Mouse (Mus musculus) left cerebral cortex, adult 18-20 months (tissue): ENCODE data around the gene 0610037L13Rik. TPM values are rescaled to one million over a fixed set of nuclear protein-coding genes. Genes with fewer than 3 reads are reported as not detected.

Experiments used
- DNase-seq, 2 experiments: peaks; one replicate each; pipeline ENCODE4 v3.0.0; 2021 to 2022; ENCODE audit warnings: low spot score in 2 of 2, mixed read lengths in 1 of 2
- long read RNA-seq, 2 experiments: library from polyadenylated mRNA; stranded (forward); transcript quantifications; one replicate each; pipeline ENCODE4 v2.0.0; 2021
- total RNA-seq, 2 experiments: library from RNA; stranded (reverse); gene quantifications; 2 replicates each; pipeline ENCODE4 v1.2.3; 2021

0610037L13Rik gene
- 10 to 100 TPM; 61.8 to 63.7 TPM for total RNA-seq
- long read RNA-seq, experiment 1, transcript 0610037L13Rik-206 (7 exons, 835 nt), result minor isoform, 16 of 56 reads
- long read RNA-seq, experiment 1, transcript 0610037L13Rik-212 (8 exons, 2,997 nt), result major isoform, 17 of 56 reads
- long read RNA-seq, experiment 1, transcript 0610037L13Rik-207 (7 exons, 1,551 nt), result minor isoform, 9 of 56 reads
- long read RNA-seq, experiment 1, partial matches to known transcripts, result 4 of 56 reads
- long read RNA-seq, experiment 1, other reads (novel, unspliced or antisense), result 8 of 56 reads
- long read RNA-seq, experiment 2, transcript 0610037L13Rik-207 (7 exons, 1,551 nt), result minor isoform, 13 of 51 reads
- long read RNA-seq, experiment 2, transcript 0610037L13Rik-206 (7 exons, 835 nt), result minor isoform, 13 of 51 reads
- long read RNA-seq, experiment 2, transcript 0610037L13Rik-212 (8 exons, 2,997 nt), result major isoform, 19 of 51 reads
- long read RNA-seq, experiment 2, partial matches to known transcripts, result 1 of 51 reads
- long read RNA-seq, experiment 2, other reads (novel, unspliced or antisense), result 5 of 51 reads

DNA sequence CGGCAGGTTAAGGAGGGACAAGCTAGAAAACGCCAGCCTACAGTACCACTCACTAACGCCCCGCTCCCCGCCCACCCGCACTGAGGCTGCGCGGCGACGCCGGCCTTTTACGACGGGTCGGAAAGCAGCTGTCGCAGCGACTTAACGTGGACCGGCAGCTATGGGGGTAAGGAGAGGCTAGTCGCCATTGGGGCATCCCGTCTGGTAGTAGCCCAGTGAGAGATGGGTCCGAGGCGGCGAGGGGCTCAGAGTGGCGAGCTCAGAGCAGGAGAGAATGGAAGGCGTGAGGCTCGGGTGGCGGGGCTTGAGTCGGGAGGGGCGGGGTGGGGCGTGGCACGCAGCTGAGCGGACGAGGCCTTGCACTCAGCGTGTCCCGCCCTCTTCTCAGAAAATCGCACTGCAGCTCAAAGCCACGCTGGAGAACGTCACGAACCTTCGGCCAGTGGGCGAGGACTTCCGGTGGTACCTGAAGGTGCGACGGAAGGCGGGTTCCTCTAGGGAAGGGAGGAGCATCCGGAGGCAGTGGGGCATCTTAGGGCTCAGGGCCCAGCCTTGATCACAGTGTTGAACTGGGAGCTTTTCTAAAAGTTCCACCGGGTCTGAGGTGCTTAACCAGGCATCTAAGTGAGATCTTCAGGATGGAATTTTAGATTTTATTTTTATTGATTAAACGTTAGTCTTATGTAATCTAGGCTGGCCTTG, at the start of gene 0610037L13Rik:
Gene 0610037L13Rik, plus strand, starts transcription at position 83 of the 702 bp plus-strand sequence.
- DNase-seq, result peak; percentile 94 to 96

DNA sequence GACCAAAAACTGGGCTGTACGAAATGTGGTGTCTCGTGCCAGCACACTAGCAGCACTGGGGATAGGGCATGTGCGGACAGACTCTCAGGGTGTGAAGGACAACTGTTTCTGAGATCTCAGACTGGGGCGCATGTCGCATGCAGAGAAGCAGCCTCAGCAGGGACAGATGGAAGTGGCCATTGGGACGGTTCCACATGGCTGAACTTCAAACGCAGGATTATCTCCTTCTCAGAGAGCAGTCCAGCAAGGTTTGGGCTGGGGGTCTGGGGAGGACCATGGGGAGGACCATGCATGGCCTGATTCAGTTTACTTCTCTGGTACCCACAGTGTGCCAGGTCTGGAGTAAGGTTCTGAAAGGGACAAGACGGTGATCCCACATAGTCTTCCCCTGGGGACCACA, 45.9 kb upstream of the 0610037L13Rik start:
- DNase-seq, result no peak

DNA sequence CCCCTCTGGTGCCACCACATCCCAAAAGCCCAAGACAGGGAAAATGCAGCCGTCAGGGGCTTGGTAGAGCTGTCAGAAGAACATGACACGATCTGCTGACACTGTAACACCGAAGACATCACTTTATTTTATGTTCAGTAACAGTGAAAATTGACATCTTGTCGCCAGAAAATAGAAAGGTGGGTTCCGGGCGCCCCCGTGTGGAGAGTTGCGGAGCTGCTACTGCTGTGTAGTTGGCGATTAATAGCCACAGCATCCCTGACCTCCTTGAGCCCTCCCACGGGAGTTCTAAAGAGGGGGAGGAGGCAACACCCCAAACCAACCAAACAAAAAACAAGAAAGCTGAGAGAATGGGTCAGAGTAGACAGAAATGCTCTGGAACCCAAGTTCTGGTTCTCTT, 44.6 kb upstream of the 0610037L13Rik start:
- peak; percentile 74 to 83 for DNase-seq

DNA sequence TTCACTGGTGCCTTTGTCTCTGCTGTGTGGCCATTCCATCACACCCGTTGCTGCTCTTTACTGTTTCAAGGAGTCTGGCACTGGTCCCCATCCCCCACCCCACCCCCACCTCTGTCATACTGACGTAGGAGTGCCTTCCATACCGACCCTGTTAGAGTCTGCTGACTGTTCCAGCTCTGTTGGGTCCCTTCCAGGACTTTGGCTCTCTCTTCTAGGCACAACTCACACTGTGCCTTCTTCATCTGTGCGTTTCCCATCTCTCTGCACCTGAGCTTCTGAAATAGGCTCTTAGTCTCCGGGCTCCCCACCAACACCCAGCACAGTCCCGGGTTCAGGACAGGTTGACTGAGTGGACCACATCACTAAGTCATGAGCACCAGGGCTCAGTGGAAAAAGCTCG, 42.8 kb upstream of the 0610037L13Rik start:
- DNase-seq, result no peak

DNA sequence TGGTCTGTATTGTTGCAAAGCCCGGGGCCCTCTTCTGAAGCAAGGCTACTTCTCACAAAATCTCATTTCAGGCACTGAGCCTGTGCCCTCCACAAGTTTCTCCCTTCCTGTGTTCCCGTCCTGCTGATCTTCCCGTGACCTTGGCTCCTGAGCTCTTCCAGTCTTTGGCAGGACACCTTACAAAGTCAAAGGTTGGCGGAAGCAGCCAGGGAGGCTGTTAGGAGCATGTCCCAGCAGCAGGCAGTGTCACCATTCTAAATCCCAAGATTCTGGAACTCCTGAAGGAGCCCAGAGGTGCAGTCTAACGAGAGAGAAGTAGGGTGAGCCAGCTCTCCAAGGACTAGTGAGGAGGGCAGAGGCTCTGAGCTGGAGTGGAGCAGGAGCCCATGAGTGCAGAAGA, 41.1 kb upstream of the 0610037L13Rik start:
- no peak for DNase-seq

DNA sequence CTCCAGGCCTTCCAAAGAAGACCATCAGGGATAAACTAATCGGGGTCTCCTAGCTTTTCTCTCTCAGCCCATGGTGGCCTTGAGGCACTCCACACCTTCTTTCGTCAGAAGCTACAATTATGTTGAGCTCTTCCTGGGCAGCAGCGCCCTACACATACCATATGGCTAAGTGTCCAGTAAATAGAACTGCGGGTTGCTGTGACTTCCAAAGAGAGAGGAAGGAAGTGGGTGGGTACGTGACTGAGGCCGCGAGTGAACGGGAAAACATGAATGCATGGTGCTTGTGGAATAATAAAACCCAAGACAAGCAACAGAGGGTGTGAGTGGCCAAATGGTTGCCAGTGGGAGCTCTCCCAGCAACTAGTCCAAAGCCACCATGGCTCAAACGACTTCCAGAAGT, 40.0 kb upstream of the 0610037L13Rik start:
- no peak for DNase-seq

DNA sequence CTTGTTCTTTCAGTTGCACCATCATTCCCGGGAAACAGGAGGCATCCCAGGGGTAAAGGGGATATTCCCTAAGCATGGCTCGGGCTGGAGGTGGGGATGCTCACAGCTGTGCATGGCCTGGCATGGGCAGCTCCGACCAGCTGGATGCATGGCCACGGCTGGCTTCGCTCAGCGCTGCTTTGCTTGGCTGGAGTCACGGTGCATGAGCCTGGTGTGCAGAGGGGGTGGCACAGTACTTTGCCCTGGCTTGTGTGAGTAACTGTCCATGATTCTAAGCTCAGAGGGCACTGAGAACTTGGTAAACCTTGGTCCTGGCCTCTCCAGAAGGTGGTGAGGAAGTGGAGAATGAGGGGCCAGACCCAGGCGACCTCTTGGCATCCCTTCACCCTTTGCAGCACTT, 39.5 kb upstream of the 0610037L13Rik start:
- DNase-seq, result no peak

DNA sequence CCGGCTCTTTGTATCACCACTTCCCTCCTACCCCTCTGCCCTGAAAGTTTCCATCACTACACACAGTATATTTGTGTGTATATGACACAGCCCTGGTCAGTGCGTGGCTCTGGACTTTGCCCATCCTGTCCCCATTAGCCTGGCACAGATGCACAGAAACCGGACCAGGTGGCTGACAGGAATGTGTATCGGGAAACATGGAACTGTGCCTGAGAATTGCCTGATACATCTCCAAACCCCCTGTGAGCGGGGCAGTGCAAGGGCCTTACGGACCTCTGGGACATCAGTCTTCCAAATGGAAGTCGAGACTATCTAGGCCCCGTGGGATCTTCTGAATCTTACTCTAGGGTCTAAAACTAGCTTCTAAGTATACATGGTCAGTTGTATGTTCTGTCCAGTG, 36.3 kb upstream of the 0610037L13Rik start:
- no peak for DNase-seq

DNA sequence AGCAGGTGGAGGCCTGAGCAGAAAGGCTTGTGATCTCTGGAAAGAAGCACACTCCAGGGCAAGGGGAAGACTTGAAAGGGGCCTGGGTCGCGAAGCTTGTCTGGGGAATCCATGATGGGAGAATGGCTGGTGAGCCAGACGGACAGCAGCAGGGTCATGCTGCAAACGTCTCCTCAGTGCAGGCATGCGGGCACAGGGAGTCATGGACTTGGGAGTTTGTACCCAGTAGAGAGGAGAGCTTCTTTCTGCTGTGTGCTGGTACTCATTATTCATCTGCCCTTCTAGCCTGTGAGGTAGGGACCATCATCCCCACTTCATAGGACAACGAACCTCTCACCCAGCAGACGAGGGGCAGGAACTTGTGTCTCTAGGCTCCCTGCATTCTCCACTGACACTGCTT, 35.8 kb upstream of the 0610037L13Rik start:
- no peak for DNase-seq

DNA sequence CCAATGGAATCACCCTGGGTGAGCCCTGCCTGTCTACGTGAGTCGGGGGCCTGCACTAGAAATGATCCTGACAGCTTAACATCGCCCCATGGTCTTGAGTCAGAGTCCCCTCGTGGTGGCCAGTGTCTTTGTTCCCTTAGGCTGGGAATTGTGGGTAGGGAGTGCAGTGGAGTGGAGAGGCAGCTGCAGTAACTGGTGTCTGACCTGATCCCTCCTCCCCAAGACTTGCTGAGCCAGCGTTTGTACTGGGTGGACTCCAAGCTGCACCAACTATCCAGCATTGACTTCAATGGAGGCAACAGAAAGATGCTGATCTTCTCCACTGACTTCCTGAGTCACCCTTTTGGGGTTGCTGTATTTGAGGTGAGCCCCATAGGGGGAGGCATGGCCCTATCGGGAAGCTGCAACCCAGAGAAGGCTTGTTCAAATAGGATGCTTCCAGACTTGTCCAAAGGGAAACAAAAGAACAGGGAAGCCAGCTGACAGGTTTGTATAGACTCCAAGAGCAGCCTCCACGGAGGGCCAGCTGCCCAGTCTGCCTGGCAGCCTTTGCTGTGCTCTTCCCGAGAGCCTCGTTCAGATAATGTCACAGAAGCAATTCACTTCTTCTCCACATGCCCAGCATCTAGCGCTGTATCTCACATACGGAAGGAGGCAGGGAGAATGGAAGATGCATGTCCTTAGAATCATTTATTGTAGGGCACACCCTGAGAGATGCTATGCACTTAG, 32.5 kb upstream of the 0610037L13Rik start:
- no peak for DNase-seq

DNA sequence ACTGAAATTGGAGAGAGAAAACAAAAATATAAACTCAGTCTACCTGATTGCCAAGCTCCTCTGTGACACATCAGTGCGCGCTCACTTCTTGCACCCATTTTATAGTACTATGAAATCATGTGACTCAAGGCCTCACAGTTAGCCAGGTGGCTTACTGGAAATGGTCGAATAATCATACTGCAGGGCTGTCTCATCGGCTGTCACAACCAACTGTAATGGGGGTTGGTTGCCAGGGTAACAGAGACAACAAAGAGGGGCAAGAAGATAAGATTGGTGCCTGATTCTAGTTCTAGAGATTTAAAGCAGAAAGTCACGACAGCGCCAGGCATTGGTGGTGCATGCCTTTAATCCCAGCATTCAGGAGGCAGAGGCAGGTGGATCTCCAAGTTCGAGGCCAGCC, 30.6 kb upstream of the 0610037L13Rik start:
- DNase-seq, result no peak

DNA sequence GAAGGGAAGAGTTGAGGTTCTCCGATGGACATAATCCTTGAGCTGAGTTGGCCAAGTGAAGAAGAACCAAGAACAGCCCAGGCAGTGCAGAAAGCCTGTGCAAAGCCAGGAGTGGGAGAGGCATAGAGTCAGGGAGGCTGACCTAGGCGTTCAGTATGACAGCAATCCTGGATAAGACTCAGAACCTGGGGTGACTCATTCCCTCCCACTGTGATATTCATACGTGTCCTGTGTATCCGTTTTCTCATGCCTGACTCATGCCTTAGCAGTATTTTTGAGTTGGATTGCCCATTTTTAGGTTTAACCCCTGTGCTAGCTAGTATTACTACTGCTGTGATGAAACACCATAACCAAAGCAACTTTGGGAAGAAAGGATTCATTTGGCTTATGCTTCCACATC, 24.7 kb upstream of the 0610037L13Rik start:
- no peak for DNase-seq

DNA sequence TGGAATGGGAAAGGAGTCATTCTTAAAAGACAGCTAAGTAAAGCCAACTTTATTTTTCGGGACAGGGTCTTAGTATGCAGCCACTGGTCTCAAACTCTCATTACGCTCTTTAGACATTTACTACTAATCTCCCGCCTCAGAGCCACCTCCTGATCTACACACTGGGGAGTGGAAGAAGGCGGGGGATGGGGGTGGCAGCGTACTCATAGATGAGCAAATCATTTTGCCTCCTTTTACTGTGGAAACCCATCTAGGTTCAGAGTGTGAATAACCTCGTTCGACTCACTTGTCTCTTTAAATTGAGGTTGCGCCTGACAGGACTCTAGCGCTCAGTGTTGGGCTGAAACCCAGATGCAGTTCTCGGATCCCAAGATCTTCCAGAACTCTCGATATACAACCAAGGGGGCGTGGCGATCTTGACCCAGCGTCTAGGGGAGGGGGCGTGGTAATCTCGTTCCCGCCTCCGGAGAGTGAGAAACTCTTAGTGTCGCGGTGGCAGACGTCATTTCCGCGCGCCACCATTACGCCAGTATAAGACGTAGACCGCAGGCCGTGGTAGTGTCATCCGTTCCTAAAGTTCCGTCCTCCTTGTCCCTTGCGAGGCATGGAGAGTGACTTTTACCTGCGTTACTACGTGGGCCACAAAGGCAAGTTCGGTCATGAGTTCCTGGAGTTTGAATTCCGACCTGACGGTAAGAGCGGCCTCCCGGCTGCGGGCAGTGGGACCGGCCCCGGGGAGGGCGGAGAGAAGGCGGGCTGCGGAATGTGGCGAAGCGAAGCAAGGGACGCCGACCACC, 10.2 kb upstream of the 0610037L13Rik start, which contains the start of gene Magoh:
Gene Magoh, plus strand, starts transcription at position 502 of the 797 bp plus-strand sequence.
- DNase-seq, result peak; percentile 95 to 98

DNA sequence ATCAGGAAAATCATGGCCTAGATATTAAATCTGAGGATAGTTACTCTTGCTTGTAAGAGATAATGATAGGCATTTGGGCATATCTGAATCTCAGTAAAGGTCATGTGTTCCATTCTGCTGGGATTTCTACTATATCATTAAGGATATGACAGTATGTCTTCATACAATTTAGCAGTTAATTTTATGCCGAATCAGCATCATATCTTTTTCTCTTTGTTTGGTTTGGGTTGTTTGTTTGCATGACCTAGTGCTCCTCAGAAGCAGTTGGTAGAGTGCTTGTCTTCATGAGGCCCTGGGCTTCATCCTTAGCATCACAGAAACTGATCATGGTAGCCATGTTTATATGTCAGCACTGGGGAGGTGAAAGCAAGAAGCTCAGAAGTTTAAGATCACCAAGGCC, 8.0 kb upstream of the 0610037L13Rik start:
- no peak for DNase-seq

DNA sequence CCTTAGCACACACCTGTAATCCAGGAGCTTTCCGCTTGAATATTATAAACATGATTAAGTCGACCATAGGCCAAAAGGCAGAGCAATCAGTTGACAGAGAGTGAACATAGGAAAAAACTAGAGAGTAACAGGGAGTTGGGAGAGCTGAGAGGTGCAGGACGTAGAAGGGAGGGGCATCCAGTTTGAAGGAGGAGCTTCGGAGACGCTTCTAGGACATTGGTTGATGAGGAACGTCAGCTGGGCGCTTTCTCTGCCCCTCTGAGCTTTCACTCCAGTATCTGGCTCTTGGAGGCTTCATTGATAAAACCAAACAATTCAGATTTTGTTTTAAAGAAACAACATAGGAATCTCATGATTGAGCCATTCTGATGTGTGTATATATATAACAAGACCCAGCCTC, 3.2 kb upstream of the 0610037L13Rik start:
- DNase-seq, result no peak

DNA sequence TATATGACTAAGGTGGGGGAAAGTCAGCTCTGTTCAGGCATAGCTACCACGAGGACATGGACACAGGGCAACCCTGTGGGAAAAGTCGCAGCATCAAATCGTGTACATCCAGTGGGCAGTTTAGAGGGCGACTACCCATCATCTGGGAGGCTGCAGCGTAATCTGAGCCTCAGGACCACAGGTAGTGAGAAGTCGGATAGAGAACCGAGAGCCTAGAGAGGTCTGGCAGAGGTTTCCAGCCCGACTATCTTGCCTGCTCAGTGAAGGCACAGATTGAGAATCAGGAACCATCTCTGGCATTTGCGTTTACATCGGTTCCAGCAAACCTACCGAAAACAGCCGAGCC, 255 bp upstream of the 0610037L13Rik start:
- DNase-seq, result no peak

DNA sequence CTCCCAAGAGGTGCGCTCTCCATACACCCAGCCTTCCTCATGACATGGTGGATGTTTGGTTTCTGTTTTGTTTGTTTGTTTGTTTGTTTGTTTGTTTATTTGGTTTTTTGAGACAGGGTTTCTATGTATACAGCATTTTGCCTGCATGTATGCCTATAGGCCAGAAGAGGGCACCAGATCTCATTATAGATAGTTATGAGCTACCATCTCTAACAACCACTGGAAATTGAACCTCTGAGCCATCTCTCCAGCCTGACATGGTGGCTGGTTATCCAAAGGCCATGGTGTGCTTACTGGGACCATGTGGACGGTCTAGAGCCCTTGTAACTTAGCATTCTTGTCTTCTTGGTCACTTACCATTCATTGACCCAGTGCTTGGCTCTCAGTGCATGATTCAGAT, 3.0 kb downstream of the 0610037L13Rik start:
- no peak for DNase-seq

DNA sequence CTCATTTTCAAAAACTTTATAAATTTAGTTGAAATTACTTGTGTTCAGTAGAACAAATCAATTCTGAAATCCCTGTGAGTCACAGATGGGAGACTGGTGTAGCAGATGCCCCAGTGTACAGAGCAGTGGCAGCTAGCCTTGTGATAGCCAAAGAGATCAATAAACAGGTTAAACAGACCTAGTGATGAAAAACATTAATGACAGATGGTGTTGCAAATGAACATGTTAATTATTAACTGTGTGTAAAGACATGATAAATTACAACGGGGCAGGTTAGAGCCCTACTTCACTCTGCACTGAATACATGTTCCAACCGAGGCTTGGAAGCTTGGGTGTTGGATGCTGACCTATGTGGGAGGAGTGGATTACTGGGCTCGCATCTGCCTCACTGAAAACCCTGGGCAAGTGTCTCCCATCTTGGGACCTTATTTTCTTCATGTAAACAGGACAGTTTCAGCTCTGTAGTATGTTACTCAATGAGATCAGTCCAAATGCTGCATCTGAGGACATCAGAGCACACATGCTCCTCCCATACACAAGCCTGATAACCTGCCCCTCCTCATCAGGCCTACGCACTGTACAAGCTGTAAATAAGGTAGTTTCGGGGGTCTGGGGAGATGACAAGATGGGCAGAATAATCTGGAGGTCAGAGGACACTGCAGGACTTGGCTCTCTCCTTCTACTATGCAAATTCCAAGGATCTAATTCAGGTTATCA, 9.8 kb downstream of the 0610037L13Rik start:
- DNase-seq, result no peak

DNA sequence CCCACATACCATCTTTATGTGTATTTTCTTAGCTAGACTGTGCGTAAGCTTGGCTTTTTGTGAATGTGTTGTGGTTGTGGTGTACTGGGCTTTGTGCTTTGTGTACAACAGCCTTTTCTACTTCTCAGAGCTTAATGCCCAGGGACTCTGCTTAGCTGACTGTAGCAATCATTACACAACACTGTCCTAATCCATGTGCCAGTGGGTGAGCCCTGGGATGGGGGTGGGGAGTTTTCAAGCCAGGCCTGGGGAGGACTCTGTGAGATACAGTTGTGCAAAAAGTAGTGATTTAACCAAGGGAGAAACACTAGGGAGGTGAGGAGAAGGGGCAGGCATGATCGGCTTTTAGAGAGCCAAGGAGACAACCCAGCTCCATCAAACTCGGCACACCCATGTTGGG, 10.6 kb downstream of the 0610037L13Rik start:
- DNase-seq, result no peak

DNA sequence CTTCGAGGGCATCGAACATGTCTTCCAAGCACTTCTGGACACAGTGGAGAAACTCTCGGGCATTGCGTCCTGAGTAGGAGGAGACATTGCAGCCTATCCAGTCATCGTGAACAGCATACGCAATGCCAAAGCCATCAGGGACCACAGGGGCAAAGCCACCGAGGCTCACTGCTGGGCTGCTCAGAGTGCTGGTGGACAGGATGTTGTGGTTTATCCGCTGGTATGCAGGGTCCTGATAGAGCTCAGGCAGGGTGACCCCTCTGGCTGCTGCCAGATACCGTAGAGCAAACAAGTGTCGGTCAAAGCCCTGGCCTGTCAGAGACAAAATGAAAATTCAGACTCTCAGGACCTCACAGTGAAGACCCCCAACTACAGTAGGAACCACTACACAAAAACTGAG, 14.6 kb downstream of the 0610037L13Rik start:
- DNase-seq, result no peak
